Mouse (Mus musculus): ENCODE results near the gene Tshz2.

DNA sequence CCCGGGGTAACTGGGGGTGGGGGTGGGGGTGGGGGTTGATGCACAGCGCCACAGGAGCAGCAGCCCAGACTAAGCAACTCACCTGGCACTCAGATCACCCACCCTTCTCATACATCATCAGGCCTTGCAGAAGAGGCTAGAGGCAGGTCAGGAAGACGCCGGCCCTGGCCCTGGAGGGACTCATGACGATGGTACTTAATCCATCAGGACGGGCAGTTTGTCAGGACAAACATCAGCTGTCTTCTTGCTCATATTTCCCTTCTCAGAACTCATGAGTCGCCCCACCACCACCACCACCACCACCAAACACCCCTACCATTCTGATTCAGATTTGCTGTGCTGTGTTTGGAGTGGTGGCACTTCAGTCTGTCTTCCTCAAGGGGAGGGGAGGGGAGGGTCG, 194.0 kb downstream of the Tshz2 start:
- TF ChIP-seq POLR2A (IDR thresholded peaks at IDR 0.05; ENCODE audit: control insufficient read depth, low read depth, low read length) (no peak), CTCF (IDR thresholded peaks at IDR 0.05; ENCODE audit: control insufficient read depth, insufficient read depth, insufficient replicate concordance, low read depth, low read length) (no peak)
